Mouse (Mus musculus) cerebellum, adult 2 months (tissue): ENCODE data around the gene Sptbn1.

Experiments
- CTCF ChIP-seq: fragments of 200-500 bp; IDR thresholded peaks from 2 replicates; pipeline ENCODE4 v1.5.1; 2011; ENCODE audit warnings: low read depth, mild to moderate bottlenecking, control low read depth, low read length, moderate library complexity, borderline replicate concordance; ENCODE audit not compliant: insufficient read depth
- POLR2A ChIP-seq: fragments of 200-500 bp; IDR thresholded peaks from 2 replicates; pipeline ENCODE4 v1.6.1; 2011; ENCODE audit warnings: low read length, control low read depth, borderline replicate concordance; ENCODE audit not compliant: insufficient read depth

- no peak for TF ChIP-seq POLR2A
- TF ChIP-seq CTCF = peak; percentile 46; the same call in 1 of the 2 replicates
Measured at GRCm38 (mm10) chr11:30091892-30092291, 176.1 kb downstream of the Sptbn1 start.
